Mouse (Mus musculus) ES-Bruce4 (cell line): ENCODE measurements around the gene Tmem8. TPM values are rescaled to one million over a fixed set of nuclear protein-coding genes. Genes with fewer than 3 reads are reported as not detected.

Experiments
- H3K27ac ChIP-seq: 2 replicates; pipeline ENCODE4 v1.5.1; 2012; ENCODE audit warnings: low read length, inconsistent platforms; ENCODE audit not compliant: insufficient read depth
- H3K27me3 ChIP-seq: 2 replicates; pipeline ENCODE4 v1.6.1; 2012; ENCODE audit warnings: mild to moderate bottlenecking, low read length, inconsistent platforms; ENCODE audit not compliant: control insufficient read depth, poor library complexity, insufficient read depth, severe bottlenecking
- H3K36me3 ChIP-seq: 2 replicates; pipeline ENCODE4 v1.6.1; 2012; ENCODE audit warnings: inconsistent platforms, mild to moderate bottlenecking, low read length, moderate library complexity; ENCODE audit not compliant: control insufficient read depth, poor library complexity, insufficient read depth, severe bottlenecking
- H3K4me1 ChIP-seq: one replicate; pipeline ENCODE4 v1.8.1; 2011; ENCODE audit warnings: low read length; ENCODE audit not compliant: control insufficient read depth, insufficient read depth
- H3K4me3 ChIP-seq: 2 replicates; pipeline ENCODE4 v1.5.1; 2011; ENCODE audit warnings: low read depth, mild to moderate bottlenecking, low read length
- H3K9ac ChIP-seq: 2 replicates; pipeline ENCODE4 v1.6.1; 2012; ENCODE audit warnings: low read depth, mild to moderate bottlenecking, inconsistent platforms; ENCODE audit not compliant: poor library complexity, severe bottlenecking
- H3K9me3 ChIP-seq: replicated peaks from 2 replicates; pipeline ENCODE4 v1.6.1; 2012; ENCODE audit warnings: mild to moderate bottlenecking, low read length, inconsistent platforms; ENCODE audit not compliant: control insufficient read depth, poor library complexity, insufficient read depth, severe bottlenecking
- CTCF ChIP-seq: IDR thresholded peaks from one replicate; pipeline ENCODE4 v1.8.1; 2011; ENCODE audit warnings: low read depth, low read length
- EP300 ChIP-seq: IDR thresholded peaks from 2 replicates; pipeline ENCODE4 v1.6.1; 2011; ENCODE audit warnings: low read depth, low read length; ENCODE audit not compliant: insufficient read depth
- POLR2A ChIP-seq: IDR thresholded peaks from one replicate; pipeline ENCODE4 v1.8.1; 2011; ENCODE audit warnings: low read length; ENCODE audit not compliant: insufficient read depth
- polyA plus RNA-seq: library from polyadenylated mRNA; stranded (reverse); fragments of >200 nt; gene quantifications from 2 replicates; pipeline ENCODE4 v1.2.4, GENCODE M21; 2011; ENCODE audit warnings: low read depth; ENCODE audit not compliant: missing spikeins, insufficient read depth, insufficient read length

Tmem8 gene
- polyA plus RNA-seq: 15.6 and 16.5 TPM in 2 replicates

DNA sequence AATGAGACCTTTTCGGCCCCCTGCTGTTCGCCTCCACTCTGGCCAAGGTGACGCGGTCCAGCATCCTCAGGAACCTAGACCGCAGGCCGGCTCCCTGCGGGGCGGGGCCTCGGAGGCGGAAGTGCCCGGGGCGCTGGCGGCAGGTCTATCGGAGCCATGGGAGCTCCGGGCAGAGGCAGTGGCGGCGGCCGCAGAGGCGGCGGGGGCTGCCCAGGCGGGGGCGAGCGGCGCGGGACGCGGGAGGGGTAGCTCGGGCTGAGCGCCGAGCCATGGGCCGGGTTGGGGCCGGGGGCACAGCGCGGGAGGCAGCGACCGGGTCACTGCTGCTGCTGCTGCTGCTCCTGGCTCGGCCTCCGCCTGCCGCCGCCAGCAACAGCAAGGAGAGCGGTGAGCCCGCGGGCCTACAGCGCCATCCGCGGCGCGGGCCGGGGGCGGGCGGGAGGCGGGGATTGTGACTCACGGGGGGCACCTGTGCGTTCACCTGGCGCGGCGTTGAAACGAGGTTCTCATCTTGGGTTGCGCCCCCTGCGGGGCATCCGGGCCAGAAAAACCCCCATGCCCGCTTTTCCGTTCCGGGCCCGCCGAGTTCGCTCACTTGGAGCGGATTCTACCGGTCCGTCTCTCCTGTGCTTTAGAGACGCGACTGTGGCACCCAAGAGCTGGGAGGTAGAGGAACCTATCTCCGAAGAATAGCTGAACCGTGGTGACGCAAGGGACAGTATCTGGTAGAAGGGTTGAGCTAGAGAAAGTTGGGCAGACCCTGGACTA, at the start of gene Tmem8:
Gene Tmem8 (plus strand): TSS at position 119 of the 768 bp plus-strand sequence.
- no peaks in the 10 kb centered on the region for H3K9me3 ChIP-seq
- peak within 1 kb of the TSS; percentile 55 for H3K27ac ChIP-seq

GRCm38 (mm10) chr17:26064916-26065315, 48.2 kb upstream of the Tmem8 start:
- Histone ChIP-seq H3K9me3 (no peaks in the 10 kb centered on the region), H3K27ac (no peak overlapping the region), H3K27me3 (no peaks in the 10 kb centered on the region), H3K9ac (no peak overlapping the region), H3K4me1 (no peaks in the 10 kb centered on the region), H3K4me3 (no peak overlapping the region), H3K36me3 (peaks cover 4% of the 10 kb centered on the region; the same call in 1 of the 2 replicates)
- TF ChIP-seq EP300 (no peak), CTCF (no peak), POLR2A (no peak)

More for the DNA sequence above, at the start of gene Tmem8:
- Histone ChIP-seq H3K4me1 (peaks cover 7% of the 10 kb centered on the region), H3K36me3 (no peaks in the 10 kb centered on the region), H3K4me3 (peak within 1 kb of the TSS; percentile 85), H3K27me3 (no peaks in the 10 kb centered on the region), H3K9ac (peak within 1 kb of the TSS; percentile 67)
- peak; percentile 19 for TF ChIP-seq CTCF
- peak; percentile 19; the same call in 1 of the 2 replicates for TF ChIP-seq EP300
- TF ChIP-seq POLR2A: no peak

- Histone ChIP-seq H3K27me3 (no peaks in the 10 kb centered on the region), H3K9ac (no peak overlapping the region), H3K4me3 (no peak overlapping the region), H3K27ac (no peak overlapping the region), H3K4me1 (no peaks in the 10 kb centered on the region), H3K9me3 (no peaks in the 10 kb centered on the region), H3K36me3 (peaks cover 4% of the 10 kb centered on the region; the same call in 1 of the 2 replicates)
- TF ChIP-seq CTCF (no peak), EP300 (no peak), POLR2A (no peak)
Observed at GRCm38 (mm10) chr17:26066488-26067020, 46.5 kb upstream of the Tmem8 start.

DNA sequence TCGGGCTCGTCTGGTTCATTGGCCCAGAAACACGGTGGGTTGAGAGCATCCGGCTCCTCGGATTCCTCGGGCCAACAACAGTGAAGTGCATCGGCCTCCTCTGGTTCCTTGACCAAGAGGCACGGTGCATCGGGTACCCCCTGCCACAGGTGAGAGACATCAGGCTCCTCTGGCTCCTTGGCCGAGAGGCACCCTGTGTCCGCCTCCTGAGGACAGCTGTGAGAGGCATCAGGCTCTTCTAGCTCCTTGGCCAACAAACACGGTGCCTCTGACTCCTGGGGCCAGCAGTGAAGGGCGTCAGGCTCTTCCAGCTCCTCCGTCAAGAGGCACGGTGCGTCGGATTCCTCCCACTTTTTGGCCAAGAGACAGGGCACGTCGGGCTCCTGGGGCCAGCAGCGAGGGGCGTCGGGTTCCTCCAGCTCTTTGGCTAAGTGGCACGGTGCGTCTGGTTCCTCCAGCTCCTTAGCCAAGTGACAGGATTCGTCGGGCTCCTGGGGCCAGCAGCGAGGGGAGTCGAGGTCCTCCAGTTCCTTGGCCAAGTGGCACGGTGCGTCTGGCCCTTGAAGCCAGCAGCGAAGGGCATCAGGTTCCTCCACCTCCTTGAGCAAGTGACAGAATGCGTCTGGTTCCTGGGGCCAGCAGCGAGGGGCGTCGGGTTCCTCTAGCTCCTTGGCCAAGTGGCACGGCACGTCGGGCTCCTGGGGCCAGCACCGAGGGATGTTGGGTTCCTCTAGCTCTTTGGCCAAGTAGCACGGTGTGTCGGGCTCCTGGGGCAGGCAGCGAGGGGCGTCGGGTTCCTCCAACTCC, 44.9 kb upstream of the Tmem8 start:
- Histone ChIP-seq H3K36me3 (peaks cover 4% of the 10 kb centered on the region; the same call in 1 of the 2 replicates), H3K27me3 (no peaks in the 10 kb centered on the region), H3K4me3 (peak overlapping the region; percentile 73), H3K27ac (no peak overlapping the region), H3K9me3 (no peaks in the 10 kb centered on the region), H3K4me1 (no peaks in the 10 kb centered on the region), H3K9ac (peak overlapping the region; percentile 65)
- TF ChIP-seq CTCF (no peak), POLR2A (no peak), EP300 (no peak)

GRCm38 (mm10) chr17:26068831-26069739, 44.0 kb upstream of the Tmem8 start, which contains the start of gene Rab11fip3:
Gene Rab11fip3, minus strand, starts transcription at chr17:26069555.
- peak; percentile 97 for TF ChIP-seq POLR2A
- TF ChIP-seq CTCF: no peak
- no peak for TF ChIP-seq EP300
- Histone ChIP-seq H3K4me3 (peak within 1 kb of the TSS; percentile 73), H3K36me3 (peaks cover 4% of the 10 kb centered on the region; the same call in 1 of the 2 replicates), H3K9ac (peak within 1 kb of the TSS; percentile 65), H3K9me3 (no peaks in the 10 kb centered on the region), H3K27me3 (no peaks in the 10 kb centered on the region), H3K4me1 (no peaks in the 10 kb centered on the region), H3K27ac (no peak within 1 kb of the TSS)
